Comparison of ENCODE assay signal across 10 mouse cellular contexts in genomic region chr6:83762344-83762743, GRCm38 (mm10). TPM values are rescaled to one million over a fixed set of nuclear protein-coding genes. Genes with fewer than 3 reads are reported as not detected.
DNase-seq lines count a peak whose midpoint lies in the region; ATAC-seq and TF ChIP-seq lines count a peak whose summit lies in the region.
"Had no signal": no experiment of that assay in that cellular context is flagged by ENCODE, and none has a peak within 500 bp of the region (broad histone marks: within the 10 kb centered on the region; RNA-seq: fewer than 3 reads in every experiment).

Gene Ankrd53 (plus strand): TSS chr6:83762644.

- no peak for ATAC-seq in embryonic facial prominence, embryonic 12.5 days (ENCODE audit: insufficient number of reproducible peaks, insufficient read depth, low FRiP score, low TSS enrichment)
- ATAC-seq in hindbrain, embryonic 16.5 days, result no peak
- no peak for ATAC-seq in midbrain, embryonic 14.5 days (ENCODE audit: low FRiP score, low TSS enrichment)

- no peak for TF ChIP-seq CTCF in kidney, adult 2 months (conservative IDR thresholded peaks at IDR 0.05; ENCODE audit: insufficient read depth, insufficient read length, low read depth, low read length)

- no peak for DNase-seq in kidney, adult 2 months
- DNase-seq in kidney, postnatal 25 days, result no peak
- DNase-seq in midbrain, embryonic 14.5 days, result no peak
- DNase-seq in frontal cortex, postnatal 25 days (ENCODE audit: low spot score in 2 of 2), result no peak
- no peak for DNase-seq in B cell, adult 2 months
- no peak for DNase-seq in gastrocnemius, postnatal 10 days
- DNase-seq: right cerebral cortex, adult 18-20 months had no signal

- H3K9ac ChIP-seq in embryonic facial prominence, embryonic 12.5 days, result peak within 1 kb of the TSS; percentile 38
- H3K9ac ChIP-seq in hindbrain, embryonic 16.5 days (ENCODE audit: low read depth, low read length), result peak within 1 kb of the TSS; percentile 35
- no peak within 1 kb of the TSS for H3K9ac ChIP-seq in midbrain, embryonic 14.5 days (replicated peaks; ENCODE audit: low read length)

- no peaks in the 10 kb centered on the region for H3K27me3 ChIP-seq in kidney, adult 2 months (replicated peaks; ENCODE audit: control insufficient read depth, insufficient read depth, low read length)
- H3K27me3 ChIP-seq in embryonic facial prominence, embryonic 12.5 days, result peaks cover 68% of the 10 kb centered on the region
- H3K27me3 ChIP-seq in hindbrain, embryonic 16.5 days (replicated peaks; ENCODE audit: control insufficient read depth, insufficient read depth, low read length), result peaks cover 62% of the 10 kb centered on the region
- peaks cover 60% of the 10 kb centered on the region for H3K27me3 ChIP-seq in midbrain, embryonic 14.5 days (ENCODE audit: control insufficient read depth, insufficient read depth, low read length)

- WGBS in kidney, adult 2 months, result 32% methylated on average over 6 of the region's 6 CpGs
- 22% methylated on average over 6 of the region's 6 CpGs for WGBS in embryonic facial prominence, embryonic 12.5 days
- WGBS in hindbrain, embryonic 16.5 days, result 30% methylated on average over 6 of the region's 6 CpGs
- WGBS in midbrain, embryonic 14.5 days, result 21% methylated on average over 6 of the region's 6 CpGs

- no peak within 1 kb of the TSS for H3K27ac ChIP-seq in kidney, adult 2 months (ENCODE audit: insufficient read depth, low read depth, low read length)
- H3K27ac ChIP-seq in embryonic facial prominence, embryonic 12.5 days, result no peak within 1 kb of the TSS
- no peak within 1 kb of the TSS for H3K27ac ChIP-seq in hindbrain, embryonic 16.5 days (ENCODE audit: low read depth, low read length)
- H3K27ac ChIP-seq in midbrain, embryonic 14.5 days (replicated peaks; ENCODE audit: low read depth, low read length), result no peak within 1 kb of the TSS

- peak within 1 kb of the TSS; percentile 18; the same call in 1 of the 2 replicates for H3K4me3 ChIP-seq in kidney, adult 2 months (ENCODE audit: insufficient read depth, low read depth, low read length)
- H3K4me3 ChIP-seq in embryonic facial prominence, embryonic 12.5 days, result peak within 1 kb of the TSS; percentile 31
- peak within 1 kb of the TSS; percentile 24 for H3K4me3 ChIP-seq in hindbrain, embryonic 16.5 days (ENCODE audit: low read length)
- peak within 1 kb of the TSS; percentile 15 for H3K4me3 ChIP-seq in midbrain, embryonic 14.5 days (replicated peaks; ENCODE audit: low read depth, low read length)

- H3K4me2 ChIP-seq in embryonic facial prominence, embryonic 12.5 days (replicated peaks), result peak within 1 kb of the TSS; percentile 60
- peak within 1 kb of the TSS; percentile 54 for H3K4me2 ChIP-seq in hindbrain, embryonic 16.5 days (ENCODE audit: low read length)
- peak within 1 kb of the TSS; percentile 47 for H3K4me2 ChIP-seq in midbrain, embryonic 14.5 days (ENCODE audit: low read length)

- no peaks in the 10 kb centered on the region for H3K4me1 ChIP-seq in kidney, adult 2 months (ENCODE audit: control insufficient read depth, insufficient read depth, low read length)
- peaks cover 9% of the 10 kb centered on the region for H3K4me1 ChIP-seq in embryonic facial prominence, embryonic 12.5 days
- H3K4me1 ChIP-seq in hindbrain, embryonic 16.5 days (ENCODE audit: control insufficient read depth, insufficient read depth, low read depth, low read length), result peaks cover 5% of the 10 kb centered on the region
- H3K4me1 ChIP-seq in midbrain, embryonic 14.5 days (ENCODE audit: control insufficient read depth, insufficient read depth, low read length), result 0 out of 2 replicates have a peak, but pooled peaks cover 6% of the 10 kb centered on the region

- TF ChIP-seq POLR2A in kidney, adult 2 months (IDR thresholded peaks at IDR 0.05; ENCODE audit: low read depth, low read length), result no peak

- H3K9me3 ChIP-seq in embryonic facial prominence, embryonic 12.5 days, result no peaks in the 10 kb centered on the region
- no peaks in the 10 kb centered on the region for H3K9me3 ChIP-seq in hindbrain, embryonic 16.5 days (ENCODE audit: control insufficient read depth, low read length)
- H3K9me3 ChIP-seq in midbrain, embryonic 14.5 days (ENCODE audit: control insufficient read depth, low read length), result no peaks in the 10 kb centered on the region

- no peaks in the 10 kb centered on the region for H3K36me3 ChIP-seq in kidney, adult 2 months (ENCODE audit: control insufficient read depth, insufficient read depth, low read length)
- H3K36me3 ChIP-seq in embryonic facial prominence, embryonic 12.5 days, result no peaks in the 10 kb centered on the region
- H3K36me3 ChIP-seq in hindbrain, embryonic 16.5 days (ENCODE audit: control insufficient read depth, insufficient read depth, low read length), result no peaks in the 10 kb centered on the region
- no peaks in the 10 kb centered on the region for H3K36me3 ChIP-seq in midbrain, embryonic 14.5 days (ENCODE audit: control insufficient read depth, insufficient read depth, low read length)

RNA-seq across cellular contexts. Expression of gene Ankrd53, which starts in this region (rescaled TPM):
- polyA plus RNA-seq in kidney, adult 2 months (2012; rRNA removed), result 0.14 TPM in 2 replicates
- polyA plus RNA-seq in embryonic facial prominence, embryonic 12.5 days (2016; fragmentation: Nextera tagmentation; extraction: Ambion mirVana), result 0.27 and 0.32 TPM in 2 replicates
- 0.30 TPM in 1 of 2 replicates, not detected in the other for polyA plus RNA-seq in hindbrain, embryonic 16.5 days (2015; fragmentation: Nextera tagmentation; extraction: Ambion mirVana)
- 0.19 and 0.37 TPM in 2 replicates for polyA plus RNA-seq in midbrain, embryonic 14.5 days (2014; fragmentation: Nextera tagmentation; extraction: Ambion mirVana)
- total RNA-seq in gastrocnemius, postnatal 10 days (2021), result not detected
- total RNA-seq: left cerebral cortex, postnatal 25 days had no signal
